Mouse (Mus musculus): Measurements from ENCODE around the gene Nrm.

DNA sequence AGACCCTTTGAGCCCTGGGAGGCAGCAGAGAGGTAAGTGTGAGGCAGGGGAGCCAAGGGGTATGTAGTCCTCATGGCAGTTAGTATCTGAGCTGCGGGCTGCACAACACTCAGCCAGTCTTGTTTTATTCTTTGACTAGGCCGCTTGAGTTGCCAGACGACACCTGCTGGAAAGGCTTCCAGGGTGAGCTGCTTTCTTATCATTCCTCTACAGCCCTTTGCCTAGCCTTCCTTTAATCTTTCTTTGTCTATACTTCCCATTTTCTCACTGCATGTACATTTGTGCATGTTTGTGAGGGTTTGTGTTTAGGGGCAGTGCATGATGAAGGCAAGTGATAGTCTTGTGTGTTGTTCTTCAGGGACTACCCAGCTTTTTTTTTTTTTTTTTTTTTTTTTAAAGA lies 10.1 kb upstream of the Nrm start:
- TF ChIP-seq TAL1 (IDR thresholded peaks at IDR 0.05; ENCODE audit: low read length) = no peak
- no peak for TF ChIP-seq GATA1 (IDR thresholded peaks at IDR 0.05; ENCODE audit: low read length)
